Mouse (Mus musculus) hindbrain, embryonic 15.5 days (tissue): ENCODE measurements around the gene Trim58. TPM values are rescaled to one million over a fixed set of nuclear protein-coding genes. Genes with fewer than 3 reads are reported as not detected.

ENCODE experiments used
- ATAC-seq: fragments of 200-750 bp; cut with Nextera tagmentation; 2 replicates; pipeline ENCODE4 v1.8.0; 2017; ENCODE audit warnings: low read depth, moderate number of reproducible peaks, moderate TSS enrichment; ENCODE audit not compliant: low FRiP score
- H3K27ac ChIP-seq: fragments of 300-500 bp; sonication (generic); replicated peaks from 2 replicates; pipeline ENCODE4 v1.5.1; 2015; ENCODE audit warnings: mild to moderate bottlenecking, inconsistent platforms
- H3K27me3 ChIP-seq: fragments of 300-500 bp; sonication (generic); 2 replicates; pipeline ENCODE4 v1.6.1; 2015; ENCODE audit warnings: control low read depth, inconsistent platforms
- H3K36me3 ChIP-seq: fragments of 300-500 bp; sonication (generic); 2 replicates; pipeline ENCODE4 v1.6.1; 2015; ENCODE audit warnings: control low read depth, inconsistent platforms
- H3K4me1 ChIP-seq: fragments of 300-500 bp; sonication (generic); replicated peaks from 2 replicates; pipeline ENCODE4 v1.6.1; 2015; ENCODE audit warnings: control low read depth, inconsistent platforms
- H3K4me2 ChIP-seq: fragments of 300-500 bp; sonication (generic); 2 replicates; pipeline ENCODE4 v1.6.1; 2015; ENCODE audit warnings: moderate library complexity, mild to moderate bottlenecking, inconsistent platforms
- H3K4me3 ChIP-seq: fragments of 300-500 bp; sonication (generic); 2 replicates; pipeline ENCODE4 v1.5.1; 2015; ENCODE audit warnings: mild to moderate bottlenecking, inconsistent platforms
- H3K9ac ChIP-seq: fragments of 300-500 bp; sonication (generic); 2 replicates; pipeline ENCODE4 v1.6.1; 2015; ENCODE audit warnings: inconsistent platforms
- H3K9me3 ChIP-seq: fragments of 300-500 bp; sonication (generic); 2 replicates; pipeline ENCODE4 v1.6.1; 2016; ENCODE audit warnings: control low read depth, inconsistent platforms
- WGBS: fragments of 180-500 bp; shearing (Covaris S2); methylation state at CpG from one replicate; pipeline ENCODE4 v1.1.7; 2015; 5-methylcytosine and 5-hydroxymethylcytosine counted together
- polyA plus RNA-seq: library from polyadenylated mRNA; unstranded; fragments of >200 nt; fragmentation: Nextera tagmentation; extraction: Ambion mirVana; gene quantifications from 2 replicates; pipeline ENCODE4 v1.2.1, GENCODE M21; 2015

Gene Trim58
- 0.10 TPM in 1 of 2 replicates, not detected in the other for polyA plus RNA-seq

DNA sequence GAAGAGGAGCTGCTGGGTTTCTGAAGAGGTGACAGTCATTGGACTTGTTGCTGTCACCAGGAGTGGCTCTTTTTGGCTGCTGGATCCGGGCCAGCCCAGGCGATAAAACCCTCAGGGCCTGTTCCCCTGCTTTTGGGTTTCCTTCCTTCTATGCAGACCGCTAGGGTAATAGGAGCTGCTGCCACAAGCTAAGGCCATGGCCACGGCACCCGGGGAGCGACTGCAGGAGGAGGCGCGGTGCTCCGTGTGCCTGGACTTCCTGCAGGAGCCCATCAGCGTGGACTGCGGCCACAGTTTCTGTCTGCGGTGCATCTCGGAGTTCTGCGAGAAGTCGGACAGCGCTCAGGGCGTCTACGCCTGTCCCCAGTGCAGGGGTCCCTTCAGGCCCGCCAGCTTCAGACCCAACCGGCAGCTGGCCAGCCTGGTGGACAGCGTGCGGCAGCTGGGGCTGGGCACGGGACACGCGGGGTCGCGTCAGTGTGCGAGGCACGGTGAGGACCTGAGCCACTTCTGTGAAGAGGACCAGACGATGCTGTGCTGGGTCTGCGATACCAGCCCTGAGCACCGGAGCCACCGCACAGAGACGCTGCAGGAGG is at the start of gene Trim58:
Gene Trim58, plus strand, starts transcription at position 194 of the 596 bp plus-strand sequence.
- Histone ChIP-seq H3K27ac (no peak within 1 kb of the TSS), H3K27me3 (peaks cover 19% of the 10 kb centered on the region), H3K4me1 (peaks cover 13% of the 10 kb centered on the region), H3K4me3 (peak within 1 kb of the TSS; percentile 48), H3K9ac (peak within 1 kb of the TSS; percentile 57), H3K4me2 (peak within 1 kb of the TSS; percentile 99), H3K9me3 (no peaks in the 10 kb centered on the region), H3K36me3 (no peaks in the 10 kb centered on the region)
- 6% methylated on average over 34 of the region's 34 CpGs for whole genome bisulfite sequencing
- ATAC-seq = peak; percentile 59; the same call in 1 of the 2 replicates

DNA sequence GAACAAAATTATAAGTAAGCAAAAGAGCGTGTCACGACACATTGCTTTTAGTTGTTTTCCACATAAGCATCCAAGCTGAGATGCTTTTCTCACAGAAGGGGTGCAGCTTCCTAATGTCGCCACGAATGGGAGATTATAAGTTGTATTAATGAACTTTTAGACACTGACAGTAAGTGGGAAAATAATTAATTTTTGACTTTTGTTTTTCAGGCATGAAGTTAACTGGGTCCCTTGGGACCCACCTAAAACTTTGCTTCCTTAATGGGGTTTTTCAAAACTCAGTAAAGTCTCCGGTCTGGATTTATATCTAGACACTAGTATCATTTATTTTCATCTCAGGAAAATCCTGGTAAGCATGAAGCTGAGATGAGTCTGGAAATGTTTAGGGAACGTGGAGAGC is 45.5 kb upstream of the Trim58 start, which contains the start of gene Olfr324:
Gene Olfr324, plus strand, starts transcription at position 301 of the 400 bp plus-strand sequence.
- Histone ChIP-seq H3K4me2 (no peak within 1 kb of the TSS), H3K4me3 (no peak within 1 kb of the TSS), H3K27me3 (no peaks in the 10 kb centered on the region), H3K27ac (no peak within 1 kb of the TSS), H3K4me1 (no peaks in the 10 kb centered on the region), H3K9ac (no peak within 1 kb of the TSS), H3K36me3 (no peaks in the 10 kb centered on the region), H3K9me3 (no peaks in the 10 kb centered on the region)
- 85% methylated on average over 6 of the region's 6 CpGs for WGBS
- no peak for ATAC-seq

DNA sequence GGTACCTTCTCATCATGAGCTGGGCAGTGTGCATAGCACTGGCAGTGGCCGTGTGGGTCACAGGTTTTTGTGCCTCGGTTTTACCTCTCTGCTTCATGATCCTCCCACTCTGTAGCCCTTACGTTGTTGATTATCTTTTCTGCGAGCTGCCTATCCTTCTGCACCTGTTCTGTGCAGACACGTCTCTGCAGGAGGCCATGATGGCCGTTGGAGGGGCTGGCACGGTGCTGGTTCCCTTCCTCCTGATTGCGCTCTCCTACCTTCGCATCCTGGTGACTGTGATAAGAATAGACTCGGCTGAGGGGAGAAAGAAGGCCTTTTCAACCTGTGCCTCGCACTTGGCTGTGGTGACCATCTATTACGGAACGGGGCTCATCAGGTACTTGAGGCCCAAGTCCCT is 42.4 kb upstream of the Trim58 start:
- H3K36me3 ChIP-seq = no peaks in the 10 kb centered on the region
- H3K27me3 ChIP-seq = no peaks in the 10 kb centered on the region
- no peak for ATAC-seq
- no peaks in the 10 kb centered on the region for H3K4me1 ChIP-seq
- no peak overlapping the region for H3K4me3 ChIP-seq
- 87% methylated on average over 13 of the region's 13 CpGs for WGBS
- no peak overlapping the region for H3K4me2 ChIP-seq
- H3K9me3 ChIP-seq = no peaks in the 10 kb centered on the region
- H3K9ac ChIP-seq = no peak overlapping the region
- H3K27ac ChIP-seq = no peak overlapping the region

DNA sequence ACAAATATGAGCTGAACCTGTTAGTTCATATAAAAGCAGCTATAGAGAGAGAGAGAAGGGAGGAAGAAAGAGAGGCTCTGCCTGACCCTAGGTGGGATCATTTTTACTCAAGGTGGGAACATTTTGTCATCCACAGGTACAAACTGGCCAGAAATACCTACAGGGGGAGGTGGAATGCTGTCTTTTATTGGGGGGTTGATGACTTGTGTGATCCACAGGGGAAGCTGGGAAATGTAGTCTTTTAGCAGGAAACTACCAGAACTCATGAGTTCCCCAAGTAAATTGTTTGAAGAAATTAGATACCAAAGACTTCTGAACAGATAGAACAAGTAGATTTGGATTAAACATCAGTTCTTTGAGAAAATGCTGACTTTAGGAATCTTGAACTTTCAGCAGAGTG is 38.2 kb upstream of the Trim58 start:
- Histone ChIP-seq H3K27ac (no peak overlapping the region), H3K36me3 (no peaks in the 10 kb centered on the region), H3K4me2 (no peak overlapping the region), H3K4me3 (no peak overlapping the region), H3K27me3 (no peaks in the 10 kb centered on the region), H3K9ac (no peak overlapping the region), H3K9me3 (no peaks in the 10 kb centered on the region), H3K4me1 (no peaks in the 10 kb centered on the region)
- ATAC-seq = no peak

DNA sequence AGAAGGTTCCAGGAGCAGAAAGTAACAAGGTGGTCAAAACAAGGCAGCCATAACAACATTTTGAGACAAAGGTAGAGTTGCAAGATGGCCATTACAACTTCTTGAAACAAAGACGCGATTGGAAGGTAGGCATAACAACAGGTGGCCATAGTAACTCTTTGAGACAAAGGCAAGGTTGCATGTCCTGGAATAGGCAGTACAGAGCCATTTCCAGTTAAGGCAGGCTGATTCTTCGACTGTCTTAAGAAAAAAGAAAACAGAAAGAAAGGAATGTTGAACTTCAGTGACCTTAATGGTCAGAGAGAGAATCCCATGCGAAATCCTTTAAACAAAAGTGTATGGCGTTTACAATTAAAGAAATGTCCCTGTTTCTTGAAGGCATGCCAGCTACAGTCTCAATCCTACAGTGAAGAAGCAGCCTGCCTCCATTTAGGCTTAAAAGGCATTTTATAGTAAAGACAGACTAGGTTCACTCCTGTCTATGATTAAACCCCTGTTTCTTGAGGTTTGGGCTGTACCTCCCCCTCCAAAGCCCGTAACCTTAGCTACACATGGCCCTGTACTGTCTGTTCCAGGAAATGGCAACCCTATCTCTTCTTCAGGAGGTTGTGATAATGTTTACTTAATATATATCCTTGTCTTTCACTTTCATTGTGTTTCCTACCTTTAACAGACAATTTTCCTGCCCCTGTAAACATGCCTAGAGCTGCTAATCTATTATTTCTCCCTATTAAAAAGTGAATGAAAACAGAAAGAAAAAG is 37.3 kb upstream of the Trim58 start:
- ATAC-seq = no peak
- 81% methylated on average over 6 of the region's 6 CpGs for WGBS
- no peak overlapping the region for H3K27ac ChIP-seq
- H3K4me2 ChIP-seq = no peak overlapping the region
- no peaks in the 10 kb centered on the region for H3K4me1 ChIP-seq
- H3K36me3 ChIP-seq = no peaks in the 10 kb centered on the region
- H3K4me3 ChIP-seq = no peak overlapping the region
- H3K9ac ChIP-seq = no peak overlapping the region
- no peaks in the 10 kb centered on the region for H3K27me3 ChIP-seq
- no peaks in the 10 kb centered on the region for H3K9me3 ChIP-seq

DNA sequence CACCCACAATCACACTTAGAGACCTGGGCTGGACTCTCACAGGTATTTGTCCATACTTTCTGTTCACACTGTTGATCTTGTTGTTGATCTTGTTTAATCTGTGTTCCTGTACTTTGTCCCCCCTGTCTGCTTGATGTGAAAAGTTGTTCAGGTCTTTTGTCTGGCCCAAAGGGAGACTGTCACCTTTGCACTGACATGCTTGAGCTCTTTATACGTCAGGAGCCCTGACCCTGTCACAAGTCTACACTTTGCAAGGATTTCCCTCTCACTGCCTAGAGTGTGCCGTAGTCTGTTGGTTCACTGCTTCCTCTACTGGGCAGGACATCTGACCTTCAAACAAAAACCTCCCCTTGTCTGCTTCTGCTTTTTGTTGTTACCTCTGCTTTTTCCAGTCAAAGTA is 35.6 kb upstream of the Trim58 start:
- H3K9me3 ChIP-seq = no peaks in the 10 kb centered on the region
- H3K4me3 ChIP-seq = no peak overlapping the region
- no peaks in the 10 kb centered on the region for H3K27me3 ChIP-seq
- H3K9ac ChIP-seq = no peak overlapping the region
- no peak for ATAC-seq
- no peak overlapping the region for H3K27ac ChIP-seq
- no peaks in the 10 kb centered on the region for H3K36me3 ChIP-seq
- 67% methylated on average over 2 of the region's 2 CpGs for WGBS
- no peak overlapping the region for H3K4me2 ChIP-seq
- H3K4me1 ChIP-seq = no peaks in the 10 kb centered on the region

DNA sequence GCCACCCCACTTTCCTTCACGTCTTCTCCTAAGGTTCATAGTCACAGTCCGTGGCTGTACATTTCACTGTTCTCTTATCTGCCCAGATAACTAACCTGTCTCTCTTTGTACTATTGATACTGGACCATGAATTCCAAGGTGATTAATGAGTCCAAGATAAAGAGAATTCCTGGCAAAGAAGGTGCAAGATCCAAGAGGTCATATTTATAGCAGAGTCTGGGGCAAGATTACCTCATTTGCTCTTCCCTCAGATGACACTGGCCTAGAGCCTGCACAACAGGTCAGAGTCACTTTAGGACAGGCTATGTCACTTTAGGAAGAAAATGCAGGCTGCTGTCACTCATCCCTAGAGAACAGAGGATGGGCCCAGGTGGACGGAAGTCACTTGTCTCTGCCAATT is 35.0 kb upstream of the Trim58 start:
- Histone ChIP-seq H3K9me3 (no peaks in the 10 kb centered on the region), H3K36me3 (no peaks in the 10 kb centered on the region), H3K4me2 (no peak overlapping the region), H3K9ac (no peak overlapping the region), H3K27me3 (no peaks in the 10 kb centered on the region), H3K4me1 (no peaks in the 10 kb centered on the region), H3K4me3 (no peak overlapping the region), H3K27ac (no peak overlapping the region)
- WGBS = 87% methylated on average over 3 of the region's 3 CpGs
- no peak for ATAC-seq

DNA sequence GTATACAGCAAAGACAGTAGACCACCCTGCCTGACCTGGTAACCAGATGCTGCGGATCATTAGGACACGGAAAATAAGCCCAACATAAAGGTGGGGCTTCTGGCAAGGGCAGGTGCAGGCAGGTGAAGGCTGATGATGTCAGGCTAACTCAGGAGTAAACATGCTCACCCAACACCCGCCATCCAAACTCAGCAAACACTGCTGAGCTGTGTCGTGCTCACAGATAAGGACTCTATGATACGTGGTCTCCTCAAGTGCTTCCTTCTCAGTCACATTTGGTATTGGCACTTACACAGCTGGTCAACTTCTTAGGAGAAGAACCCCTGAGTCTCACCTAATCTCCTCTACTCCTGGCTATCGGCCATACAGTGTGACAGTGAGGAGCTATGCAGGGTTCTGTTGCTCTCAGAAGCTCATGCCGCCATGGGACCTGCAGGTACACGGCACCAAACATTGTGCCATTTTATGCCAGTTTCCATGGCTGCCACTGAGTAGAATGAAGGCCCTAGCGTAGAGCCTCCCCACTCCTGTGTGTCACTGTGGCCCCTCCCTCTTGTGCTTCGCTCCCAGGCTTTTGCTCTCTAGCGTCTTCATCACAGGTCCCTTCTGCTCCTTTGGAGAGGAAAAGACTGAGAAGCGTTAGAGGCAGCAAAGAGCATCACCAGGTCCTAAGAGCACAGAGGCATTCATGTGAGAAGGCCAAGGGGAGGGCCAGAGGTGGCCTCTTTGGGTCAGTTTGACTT is 33.9 kb upstream of the Trim58 start:
- Histone ChIP-seq H3K27me3 (no peaks in the 10 kb centered on the region), H3K4me2 (no peak overlapping the region), H3K9me3 (no peaks in the 10 kb centered on the region), H3K9ac (no peak overlapping the region), H3K4me1 (no peaks in the 10 kb centered on the region), H3K4me3 (no peak overlapping the region), H3K36me3 (no peaks in the 10 kb centered on the region), H3K27ac (no peak overlapping the region)
- ATAC-seq = no peak
- WGBS = 90% methylated on average over 12 of the region's 12 CpGs

DNA sequence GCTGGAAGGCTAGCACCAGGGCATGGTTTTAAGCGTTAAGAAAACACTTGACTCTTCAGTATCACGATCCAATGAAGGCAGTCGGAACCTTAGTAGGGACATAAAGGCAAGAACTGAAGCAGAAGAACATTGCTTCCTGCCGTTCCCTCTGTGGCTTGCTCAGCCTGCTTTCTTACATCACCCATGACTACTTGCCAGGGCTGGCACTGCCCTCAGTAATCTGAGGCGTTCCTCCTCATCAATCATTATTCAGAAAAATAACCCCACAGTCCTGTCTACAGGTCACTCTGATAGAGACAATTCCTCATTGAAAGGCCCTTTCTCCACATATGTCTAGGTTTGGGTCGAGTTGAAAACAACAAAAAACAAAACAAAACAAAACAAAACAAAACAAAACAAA is 33.2 kb upstream of the Trim58 start:
- Histone ChIP-seq H3K9ac (no peak overlapping the region), H3K36me3 (no peaks in the 10 kb centered on the region), H3K27me3 (no peaks in the 10 kb centered on the region), H3K9me3 (no peaks in the 10 kb centered on the region), H3K4me3 (no peak overlapping the region), H3K4me1 (no peaks in the 10 kb centered on the region), H3K4me2 (no peak overlapping the region), H3K27ac (no peak overlapping the region)
- 77% methylated on average over 6 of the region's 6 CpGs for WGBS
- no peak for ATAC-seq

DNA sequence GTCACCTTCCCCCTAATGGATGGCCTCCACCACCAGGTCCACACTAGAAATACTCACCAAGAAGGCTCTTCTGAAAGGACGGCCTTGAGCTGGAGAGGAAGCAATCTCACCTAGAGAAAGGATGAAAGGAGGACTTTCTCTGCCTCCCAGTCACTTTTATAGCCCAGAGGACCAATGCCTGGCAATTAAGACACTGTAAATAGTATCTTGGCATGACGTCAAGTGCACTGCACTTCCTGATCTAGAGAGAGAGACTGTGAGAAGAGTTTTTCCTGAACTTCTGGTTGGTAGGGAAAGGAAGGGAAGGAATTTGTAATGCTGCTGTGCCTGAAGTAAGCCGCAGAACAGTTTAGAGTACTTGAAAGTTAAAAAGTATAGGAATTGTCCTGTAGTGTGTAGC is 26.9 kb upstream of the Trim58 start:
- no peak overlapping the region for H3K27ac ChIP-seq
- 80% methylated on average over 3 of the region's 3 CpGs for WGBS

DNA sequence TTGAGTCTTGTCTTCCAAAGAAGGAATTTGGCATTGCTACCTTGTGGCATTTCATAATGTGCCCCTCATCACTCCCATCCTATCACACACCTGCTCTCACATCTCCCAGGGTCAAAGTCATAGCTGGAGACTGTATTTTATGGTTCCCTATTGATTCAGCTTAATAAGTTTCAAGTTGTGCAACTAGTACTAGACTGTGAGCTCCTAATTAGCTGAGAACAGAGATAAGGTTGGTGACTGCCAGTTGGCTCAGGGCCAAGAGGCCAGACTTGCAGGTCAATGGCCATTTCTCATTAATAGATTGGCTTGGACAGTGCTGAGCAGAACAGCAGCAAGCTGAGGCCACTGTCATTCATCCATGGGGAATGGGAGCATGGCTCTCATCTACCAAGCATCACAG is 25.7 kb upstream of the Trim58 start:
- Histone ChIP-seq H3K9me3 (no peaks in the 10 kb centered on the region), H3K4me1 (no peaks in the 10 kb centered on the region), H3K27ac (no peak overlapping the region), H3K27me3 (no peaks in the 10 kb centered on the region), H3K9ac (no peak overlapping the region), H3K4me2 (no peak overlapping the region), H3K4me3 (no peak overlapping the region), H3K36me3 (no peaks in the 10 kb centered on the region)
- no peak for ATAC-seq

More for the DNA sequence above, 26.9 kb upstream of the Trim58 start:
- Histone ChIP-seq H3K36me3 (no peaks in the 10 kb centered on the region), H3K9ac (no peak overlapping the region), H3K27me3 (no peaks in the 10 kb centered on the region), H3K4me1 (no peaks in the 10 kb centered on the region), H3K9me3 (no peaks in the 10 kb centered on the region), H3K4me2 (no peak overlapping the region), H3K4me3 (no peak overlapping the region)
- no peak for ATAC-seq

DNA sequence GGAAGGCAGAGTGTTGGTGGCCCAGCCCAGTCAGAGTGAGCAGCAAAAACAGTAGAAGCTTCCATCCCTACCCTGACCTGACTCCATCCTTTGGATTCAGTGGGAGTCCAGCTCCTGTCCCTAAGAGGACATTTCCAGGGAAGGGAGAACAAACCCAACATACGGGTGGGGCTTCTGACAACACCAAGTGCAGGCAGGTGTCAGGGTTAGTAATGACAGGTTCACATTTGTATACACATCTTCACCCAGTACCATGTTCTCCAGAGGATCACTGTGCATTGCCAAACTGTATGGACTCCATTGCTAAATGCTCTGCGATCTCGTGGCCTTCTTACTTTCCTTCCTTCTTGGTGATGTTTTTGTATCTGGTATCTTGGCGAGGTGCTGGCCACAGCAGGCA is 24.3 kb upstream of the Trim58 start, which contains the start of gene 2210407C18Rik:
Gene 2210407C18Rik, minus strand, starts transcription at position 101 of the 400 bp plus-strand sequence.
- no peak within 1 kb of the TSS for H3K4me3 ChIP-seq
- no peaks in the 10 kb centered on the region for H3K36me3 ChIP-seq
- ATAC-seq = no peak
- H3K4me2 ChIP-seq = no peak within 1 kb of the TSS
- no peaks in the 10 kb centered on the region for H3K9me3 ChIP-seq
- H3K9ac ChIP-seq = no peak within 1 kb of the TSS
- H3K4me1 ChIP-seq = no peaks in the 10 kb centered on the region
- H3K27me3 ChIP-seq = no peaks in the 10 kb centered on the region
- 89% methylated on average over 4 of the region's 4 CpGs for WGBS
- H3K27ac ChIP-seq = no peak within 1 kb of the TSS
